20 mouse cellular contexts compared by ENCODE assay signal in the genomic region with DNA sequence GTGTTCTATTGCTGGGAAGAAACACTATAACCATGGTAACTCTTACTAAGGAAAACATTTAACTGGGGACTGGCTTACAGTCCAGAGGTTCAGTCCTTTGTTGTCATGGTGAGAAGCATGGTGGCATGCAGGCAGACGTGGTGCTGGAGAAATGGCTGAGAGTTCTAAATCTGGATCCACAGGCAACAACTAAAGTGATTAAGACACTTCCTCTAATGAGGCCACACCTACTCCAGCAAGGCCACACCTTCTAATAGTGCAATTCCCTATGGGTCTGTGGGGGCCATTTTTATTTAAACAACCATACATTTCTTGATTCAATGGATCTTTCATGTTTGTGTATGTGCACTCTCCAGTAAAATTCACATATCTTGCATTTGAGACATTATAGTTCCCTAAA.
"Had no signal": no experiment of that assay in that cellular context is flagged by ENCODE, and none has a peak within 500 bp of the region (broad histone marks: within the 10 kb centered on the region; RNA-seq: fewer than 3 reads in every experiment).

No protein-coding gene starts in this region.

- H3K4me2 ChIP-seq: liver, embryonic 11.5 days; lung, embryonic 14.5 days; midbrain, embryonic 11.5 days had no signal

- H3K9ac ChIP-seq: liver, embryonic 14.5 days; liver, postnatal 0 days; lung, embryonic 14.5 days had no signal

- DNase-seq: kidney, adult 18-20 months; kidney, adult 9 months; kidney, postnatal 14 days; kidney, postnatal 4 days; liver, postnatal 0 days; lung, embryonic 14.5 days; midbrain, embryonic 14.5 days; right cerebral cortex, adult 18-20 months; right cerebral cortex, postnatal 14 days; right cerebral cortex, postnatal 4 days; thymus, adult 18-20 months; thymus, postnatal 36 days had no signal

- H3K27ac ChIP-seq: left cerebral cortex, adult 2 months; liver, embryonic 14.5 days; macrophage had no signal

- H3K4me3 ChIP-seq: left cerebral cortex, adult 2 months; myocyte had no signal

- ATAC-seq: intestine, embryonic 16.5 days; liver, postnatal 0 days; lung, postnatal 0 days had no signal
